Mouse (Mus musculus) hindbrain, embryonic 15.5 days (tissue): ENCODE results near the gene Cyb5r1. TPM values are rescaled to one million over a fixed set of nuclear protein-coding genes. Genes with fewer than 3 reads are reported as not detected.

Source experiments
- ATAC-seq: fragments of 200-750 bp; cut with Nextera tagmentation; 2 replicates; pipeline ENCODE4 v1.8.0; 2017; ENCODE audit warnings: low read depth, moderate number of reproducible peaks, moderate TSS enrichment; ENCODE audit not compliant: low FRiP score
- H3K27ac ChIP-seq: fragments of 300-500 bp; sonication (generic); replicated peaks from 2 replicates; pipeline ENCODE4 v1.5.1; 2015; ENCODE audit warnings: mild to moderate bottlenecking, inconsistent platforms
- H3K27me3 ChIP-seq: fragments of 300-500 bp; sonication (generic); 2 replicates; pipeline ENCODE4 v1.6.1; 2015; ENCODE audit warnings: control low read depth, inconsistent platforms
- H3K36me3 ChIP-seq: fragments of 300-500 bp; sonication (generic); 2 replicates; pipeline ENCODE4 v1.6.1; 2015; ENCODE audit warnings: control low read depth, inconsistent platforms
- H3K4me1 ChIP-seq: fragments of 300-500 bp; sonication (generic); replicated peaks from 2 replicates; pipeline ENCODE4 v1.6.1; 2015; ENCODE audit warnings: control low read depth, inconsistent platforms
- H3K4me2 ChIP-seq: fragments of 300-500 bp; sonication (generic); 2 replicates; pipeline ENCODE4 v1.6.1; 2015; ENCODE audit warnings: moderate library complexity, mild to moderate bottlenecking, inconsistent platforms
- H3K4me3 ChIP-seq: fragments of 300-500 bp; sonication (generic); 2 replicates; pipeline ENCODE4 v1.5.1; 2015; ENCODE audit warnings: mild to moderate bottlenecking, inconsistent platforms
- H3K9ac ChIP-seq: fragments of 300-500 bp; sonication (generic); 2 replicates; pipeline ENCODE4 v1.6.1; 2015; ENCODE audit warnings: inconsistent platforms
- H3K9me3 ChIP-seq: fragments of 300-500 bp; sonication (generic); 2 replicates; pipeline ENCODE4 v1.6.1; 2016; ENCODE audit warnings: control low read depth, inconsistent platforms
- WGBS: fragments of 180-500 bp; shearing (Covaris S2); methylation state at CpG from one replicate; pipeline ENCODE4 v1.1.7; 2015; 5-methylcytosine and 5-hydroxymethylcytosine counted together
- polyA plus RNA-seq: library from polyadenylated mRNA; unstranded; fragments of >200 nt; fragmentation: Nextera tagmentation; extraction: Ambion mirVana; gene quantifications from 2 replicates; pipeline ENCODE4 v1.2.1, GENCODE M21; 2015

Gene Cyb5r1
- 14.6 and 16.5 TPM in 2 replicates for polyA plus RNA-seq

- H3K27ac ChIP-seq, result peak within 1 kb of the TSS; percentile 57
- peaks cover 6% of the 10 kb centered on the region for H3K4me1 ChIP-seq
- H3K4me2 ChIP-seq, result peak within 1 kb of the TSS; percentile 91
- no peaks in the 10 kb centered on the region for H3K9me3 ChIP-seq
- peak within 1 kb of the TSS; percentile 70 for H3K4me3 ChIP-seq
- WGBS, result under 1% methylated on average over 43 of the region's 43 CpGs
- H3K27me3 ChIP-seq, result no peaks in the 10 kb centered on the region
- no peaks in the 10 kb centered on the region for H3K36me3 ChIP-seq
- peak within 1 kb of the TSS; percentile 62 for H3K9ac ChIP-seq
- ATAC-seq, result peak; percentile 96
These were observed at the start of gene Cyb5r1 for GRCm38 (mm10) chr1:134405509-134406413. Gene Cyb5r1, plus strand, starts transcription at chr1:134405559.

GRCm38 (mm10) chr1:134357461-134357860 is 47.9 kb upstream of the Cyb5r1 start:
- Histone ChIP-seq H3K4me3 (no peak overlapping the region), H3K27ac (no peak overlapping the region), H3K9me3 (no peaks in the 10 kb centered on the region), H3K4me1 (peaks cover 29% of the 10 kb centered on the region), H3K27me3 (no peaks in the 10 kb centered on the region), H3K9ac (no peak overlapping the region), H3K4me2 (no peak overlapping the region), H3K36me3 (peaks cover 57% of the 10 kb centered on the region)
- 66% methylated on average over 4 of the region's 4 CpGs for WGBS
- ATAC-seq, result no peak

- H3K9ac ChIP-seq, result peak overlapping the region; percentile 86
- ATAC-seq, result no peak
These were observed 44.7 kb upstream of the Cyb5r1 start for GRCm38 (mm10) chr1:134360656-134361055.

GRCm38 (mm10) chr1:134361195-134361856 is 44.0 kb upstream of the Cyb5r1 start:
- Histone ChIP-seq H3K36me3 (peaks cover 19% of the 10 kb centered on the region), H3K4me1 (peaks cover 30% of the 10 kb centered on the region), H3K4me3 (peak overlapping the region; percentile 75), H3K27me3 (no peaks in the 10 kb centered on the region), H3K27ac (peak overlapping the region; percentile 85), H3K9ac (peak overlapping the region; percentile 86), H3K4me2 (peak overlapping the region; percentile 67), H3K9me3 (no peaks in the 10 kb centered on the region)
- WGBS, result 2% methylated on average over 41 of the region's 44 CpGs
- peak; percentile 85 for ATAC-seq

More at GRCm38 (mm10) chr1:134360656-134361055, 44.7 kb upstream of the Cyb5r1 start:
- Histone ChIP-seq H3K9me3 (no peaks in the 10 kb centered on the region), H3K27me3 (no peaks in the 10 kb centered on the region), H3K27ac (no peak overlapping the region), H3K4me3 (peak overlapping the region; percentile 75), H3K36me3 (peaks cover 26% of the 10 kb centered on the region), H3K4me2 (peak overlapping the region; percentile 67), H3K4me1 (peaks cover 30% of the 10 kb centered on the region)
- WGBS, result 82% methylated on average over 7 of the region's 7 CpGs

GRCm38 (mm10) chr1:134361857-134362212 is 43.5 kb upstream of the Cyb5r1 start, which contains the start of gene Tmem183a:
Gene Tmem183a, minus strand, starts transcription at chr1:134361979.
- Histone ChIP-seq H3K4me3 (peak within 1 kb of the TSS; percentile 75), H3K4me1 (peaks cover 30% of the 10 kb centered on the region), H3K9me3 (no peaks in the 10 kb centered on the region), H3K36me3 (peaks cover 18% of the 10 kb centered on the region), H3K4me2 (peak within 1 kb of the TSS; percentile 67), H3K27me3 (no peaks in the 10 kb centered on the region), H3K27ac (peak within 1 kb of the TSS; percentile 85), H3K9ac (peak within 1 kb of the TSS; percentile 86)
- under 1% methylated on average over 38 of the region's 38 CpGs for WGBS
- peak; percentile 97 for ATAC-seq

- Histone ChIP-seq H3K9me3 (no peaks in the 10 kb centered on the region), H3K27me3 (no peaks in the 10 kb centered on the region), H3K36me3 (peaks cover 10% of the 10 kb centered on the region), H3K27ac (no peak overlapping the region), H3K4me1 (peaks cover 28% of the 10 kb centered on the region), H3K4me3 (no peak overlapping the region), H3K4me2 (no peak overlapping the region), H3K9ac (no peak overlapping the region)
- no peak for ATAC-seq
- 73% methylated on average over 4 of the region's 4 CpGs for WGBS
These were observed 42.2 kb upstream of the Cyb5r1 start for GRCm38 (mm10) chr1:134363194-134363593.

- H3K27me3 ChIP-seq, result no peaks in the 10 kb centered on the region
These were observed 39.9 kb upstream of the Cyb5r1 start for GRCm38 (mm10) chr1:134365491-134365890.

GRCm38 (mm10) chr1:134368777-134369337 is 36.5 kb upstream of the Cyb5r1 start:
- ATAC-seq, result no peak

More at GRCm38 (mm10) chr1:134365491-134365890, 39.9 kb upstream of the Cyb5r1 start:
- Histone ChIP-seq H3K4me3 (no peak overlapping the region), H3K4me2 (no peak overlapping the region), H3K9ac (no peak overlapping the region), H3K27ac (no peak overlapping the region), H3K9me3 (no peaks in the 10 kb centered on the region), H3K4me1 (peaks cover 11% of the 10 kb centered on the region), H3K36me3 (no peaks in the 10 kb centered on the region)
- WGBS, result 69% methylated on average over 5 of the region's 5 CpGs
- no peak for ATAC-seq

GRCm38 (mm10) chr1:134374124-134374523 is 31.2 kb upstream of the Cyb5r1 start:
- H3K27ac ChIP-seq, result no peak overlapping the region
- H3K4me2 ChIP-seq, result no peak overlapping the region
- H3K27me3 ChIP-seq, result no peaks in the 10 kb centered on the region
- no peaks in the 10 kb centered on the region for H3K4me1 ChIP-seq
- no peaks in the 10 kb centered on the region for H3K36me3 ChIP-seq
- H3K4me3 ChIP-seq, result no peak overlapping the region
- WGBS, result 76% methylated on average over 2 of the region's 2 CpGs
- H3K9me3 ChIP-seq, result no peaks in the 10 kb centered on the region
- no peak for ATAC-seq
- H3K9ac ChIP-seq, result no peak overlapping the region

More at GRCm38 (mm10) chr1:134368777-134369337, 36.5 kb upstream of the Cyb5r1 start:
- Histone ChIP-seq H3K4me2 (no peak overlapping the region), H3K9me3 (no peaks in the 10 kb centered on the region), H3K36me3 (no peaks in the 10 kb centered on the region), H3K9ac (no peak overlapping the region), H3K4me3 (no peak overlapping the region), H3K27me3 (no peaks in the 10 kb centered on the region), H3K4me1 (no peaks in the 10 kb centered on the region), H3K27ac (no peak overlapping the region)
- WGBS, result 60% methylated on average over 9 of the region's 9 CpGs

- ATAC-seq, result no peak
- Histone ChIP-seq H3K4me2 (peak overlapping the region; percentile 59; the same call in 1 of the 2 replicates), H3K27me3 (no peaks in the 10 kb centered on the region), H3K36me3 (no peaks in the 10 kb centered on the region), H3K4me1 (0 out of 2 replicates have a peak, but pooled peaks cover 8% of the 10 kb centered on the region), H3K4me3 (no peak overlapping the region), H3K9me3 (no peaks in the 10 kb centered on the region), H3K9ac (no peak overlapping the region), H3K27ac (no peak overlapping the region)
- 91% methylated on average over 2 of the region's 2 CpGs for WGBS
These were observed 24.3 kb upstream of the Cyb5r1 start for GRCm38 (mm10) chr1:134381051-134381450.

- Histone ChIP-seq H3K4me2 (peak overlapping the region; percentile 59), H3K36me3 (no peaks in the 10 kb centered on the region), H3K9me3 (no peaks in the 10 kb centered on the region), H3K9ac (0 out of 2 replicates have a peak overlapping the region, but pooled peaks have one; percentile 20), H3K27ac (no peak overlapping the region), H3K4me1 (0 out of 2 replicates have a peak, but pooled peaks cover 8% of the 10 kb centered on the region), H3K27me3 (no peaks in the 10 kb centered on the region), H3K4me3 (peak overlapping the region; percentile 35)
- no peak for ATAC-seq
- WGBS, result 14% methylated on average over 19 of the region's 19 CpGs
These were observed 23.3 kb upstream of the Cyb5r1 start for GRCm38 (mm10) chr1:134381795-134382625.
